Mouse (Mus musculus) testis, adult 2 months (tissue): ENCODE results near the gene Hba-x.

ENCODE experiments used
- CTCF ChIP-seq: fragments of 200-500 bp; IDR thresholded peaks from 2 replicates; pipeline ENCODE4 v1.5.1; 2012; ENCODE audit warnings: low read depth, mild to moderate bottlenecking, inconsistent platforms, low read length, moderate library complexity; ENCODE audit not compliant: control insufficient read depth, insufficient read depth, insufficient replicate concordance
- POLR2A ChIP-seq: fragments of 200-500 bp; IDR thresholded peaks from 2 replicates; pipeline ENCODE4 v1.6.1; 2012; ENCODE audit warnings: low read depth, mild to moderate bottlenecking, inconsistent platforms, low read length, moderate library complexity; ENCODE audit not compliant: control insufficient read depth

- TF ChIP-seq POLR2A, result no peak
- TF ChIP-seq CTCF, result no peak
Observed at GRCm38 (mm10) chr11:32297866-32298531, 21.8 kb downstream of the Hba-x start.
